Mouse (Mus musculus): ENCODE measurements around the gene Plekhd1.

DNA sequence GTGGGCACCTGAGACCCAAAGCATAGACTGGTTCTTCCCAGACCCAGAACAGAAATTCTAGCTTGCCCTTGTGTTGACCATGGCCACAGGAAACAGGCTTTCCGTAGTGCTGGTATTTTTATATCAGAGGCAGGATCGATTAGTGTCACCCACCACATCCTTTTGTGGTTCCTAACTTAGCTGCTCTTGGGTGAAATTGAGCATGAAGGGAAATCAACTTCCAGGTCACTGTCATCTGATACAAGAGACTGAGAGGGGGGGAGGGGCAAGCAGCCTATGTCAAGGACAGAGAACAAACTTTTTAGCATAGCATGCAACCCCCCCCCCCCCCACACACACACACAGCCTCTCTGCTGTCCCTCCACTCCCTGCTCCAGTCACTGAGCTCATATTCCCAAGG is 26.8 kb downstream of the Plekhd1 start:
- no peak for TF ChIP-seq CTCF (IDR thresholded peaks at IDR 0.05; ENCODE audit: control insufficient read depth, insufficient read depth, low read length)
- no peak for TF ChIP-seq POLR2A (IDR thresholded peaks at IDR 0.05; ENCODE audit: borderline replicate concordance, control insufficient read depth, low read depth, low read length)

Data from bone marrow, adult 2 months (tissue).